Mouse (Mus musculus): ENCODE results near the gene Saa2. TPM values are rescaled to one million over a fixed set of nuclear protein-coding genes. Genes with fewer than 3 reads are reported as not detected.
A peak's percentile ranks its signal among the peaks of the same experiment; 100 is the strongest.

Saa2 gene
- total and polyA plus RNA-seq, 2 experiments: 13.3 to 25.5 TPM

- Histone ChIP-seq H3K4me3 (ENCODE audit: insufficient read depth, low read depth, low read length) (no peak overlapping the region), H3K36me3 (ENCODE audit: control insufficient read depth, insufficient read depth, low read length) (no peaks in the 10 kb centered on the region), H3K9ac (ENCODE audit: low read depth, low read length) (no peak overlapping the region), H3K79me2 (ENCODE audit: control insufficient read depth, insufficient read depth, low read length) (no peaks in the 10 kb centered on the region), H3K27me3 (ENCODE audit: control insufficient read depth, insufficient read depth, low read length) (no peaks in the 10 kb centered on the region), H3K4me1 (ENCODE audit: control insufficient read depth, insufficient read depth, low read length) (peaks cover 12% of the 10 kb centered on the region), H3K27ac (replicated peaks; ENCODE audit: insufficient read depth, low read depth, low read length) (no peak overlapping the region)
- no peak for TF ChIP-seq CTCF (IDR thresholded peaks at IDR 0.05; ENCODE audit: low read depth, low read length)
- TF ChIP-seq POLR2A (IDR thresholded peaks at IDR 0.05; ENCODE audit: extremely low read depth, insufficient read depth, low read length): no peak
- WGBS: 52% methylated on average over 7 of the region's 7 CpGs
- no peak for DNase-seq (ENCODE audit: extremely low read depth, low read depth, low spot score)
These were observed 32.9 kb upstream of the Saa2 start for GRCm38 (mm10) chr7:46718591-46719270.

- Histone ChIP-seq H3K4me3 (ENCODE audit: insufficient read depth, low read depth, low read length) (no peak overlapping the region), H3K27me3 (ENCODE audit: control insufficient read depth, insufficient read depth, low read length) (no peaks in the 10 kb centered on the region), H3K9ac (ENCODE audit: low read depth, low read length) (no peak overlapping the region), H3K36me3 (ENCODE audit: control insufficient read depth, insufficient read depth, low read length) (no peaks in the 10 kb centered on the region), H3K79me2 (ENCODE audit: control insufficient read depth, insufficient read depth, low read length) (no peaks in the 10 kb centered on the region), H3K27ac (replicated peaks; ENCODE audit: insufficient read depth, low read depth, low read length) (peak overlapping the region; percentile 30; the same call in 1 of the 2 replicates), H3K4me1 (ENCODE audit: control insufficient read depth, insufficient read depth, low read length) (peaks cover 17% of the 10 kb centered on the region)
- WGBS: 15% methylated on average over 7 of the region's 7 CpGs
- peak; percentile 100 for DNase-seq (ENCODE audit: extremely low read depth, low read depth, low spot score)
- TF ChIP-seq POLR2A (IDR thresholded peaks at IDR 0.05; ENCODE audit: extremely low read depth, insufficient read depth, low read length) (no peak), CTCF (IDR thresholded peaks at IDR 0.05; ENCODE audit: low read depth, low read length) (no peak)
These were observed 32.1 kb upstream of the Saa2 start for GRCm38 (mm10) chr7:46719526-46719925.

GRCm38 (mm10) chr7:46720460-46720859 lies 31.1 kb upstream of the Saa2 start:
- Histone ChIP-seq H3K9ac (ENCODE audit: low read depth, low read length) (no peak overlapping the region; the same call in 1 of the 2 replicates), H3K4me3 (ENCODE audit: insufficient read depth, low read depth, low read length) (no peak overlapping the region), H3K4me1 (ENCODE audit: control insufficient read depth, insufficient read depth, low read length) (peaks cover 17% of the 10 kb centered on the region), H3K27ac (replicated peaks; ENCODE audit: insufficient read depth, low read depth, low read length) (no peak overlapping the region), H3K27me3 (ENCODE audit: control insufficient read depth, insufficient read depth, low read length) (no peaks in the 10 kb centered on the region), H3K79me2 (ENCODE audit: control insufficient read depth, insufficient read depth, low read length) (no peaks in the 10 kb centered on the region), H3K36me3 (ENCODE audit: control insufficient read depth, insufficient read depth, low read length) (no peaks in the 10 kb centered on the region)
- TF ChIP-seq CTCF (IDR thresholded peaks at IDR 0.05; ENCODE audit: low read depth, low read length): no peak
- no peak for TF ChIP-seq POLR2A (IDR thresholded peaks at IDR 0.05; ENCODE audit: extremely low read depth, insufficient read depth, low read length)
- DNase-seq (ENCODE audit: extremely low read depth, low read depth, low spot score): no peak
- WGBS: 79% methylated on average over 9 of the region's 9 CpGs

GRCm38 (mm10) chr7:46723354-46723753 lies 28.2 kb upstream of the Saa2 start:
- WGBS: 91% methylated on average over 6 of the region's 6 CpGs
- DNase-seq (ENCODE audit: extremely low read depth, low read depth, low spot score): no peak
- no peaks in the 10 kb centered on the region for H3K79me2 ChIP-seq (ENCODE audit: control insufficient read depth, insufficient read depth, low read length)

GRCm38 (mm10) chr7:46723849-46724248 lies 27.7 kb upstream of the Saa2 start:
- Histone ChIP-seq H3K4me1 (ENCODE audit: control insufficient read depth, insufficient read depth, low read length) (peaks cover 15% of the 10 kb centered on the region), H3K27me3 (ENCODE audit: control insufficient read depth, insufficient read depth, low read length) (no peaks in the 10 kb centered on the region), H3K36me3 (ENCODE audit: control insufficient read depth, insufficient read depth, low read length) (peaks cover 4% of the 10 kb centered on the region), H3K79me2 (ENCODE audit: control insufficient read depth, insufficient read depth, low read length) (no peaks in the 10 kb centered on the region), H3K4me3 (ENCODE audit: insufficient read depth, low read depth, low read length) (no peak overlapping the region), H3K9ac (ENCODE audit: low read depth, low read length) (no peak overlapping the region), H3K27ac (replicated peaks; ENCODE audit: insufficient read depth, low read depth, low read length) (no peak overlapping the region)
- 41% methylated on average over 3 of the region's 3 CpGs for WGBS
- peak; percentile 44 for DNase-seq (ENCODE audit: extremely low read depth, low read depth, low spot score)
- TF ChIP-seq CTCF (IDR thresholded peaks at IDR 0.05; ENCODE audit: low read depth, low read length) (no peak), POLR2A (IDR thresholded peaks at IDR 0.05; ENCODE audit: extremely low read depth, insufficient read depth, low read length) (no peak)

More at GRCm38 (mm10) chr7:46723354-46723753, 28.2 kb upstream of the Saa2 start:
- Histone ChIP-seq H3K4me1 (ENCODE audit: control insufficient read depth, insufficient read depth, low read length) (peaks cover 17% of the 10 kb centered on the region), H3K9ac (ENCODE audit: low read depth, low read length) (no peak overlapping the region), H3K36me3 (ENCODE audit: control insufficient read depth, insufficient read depth, low read length) (peaks cover 3% of the 10 kb centered on the region; the same call in 1 of the 2 replicates), H3K27ac (replicated peaks; ENCODE audit: insufficient read depth, low read depth, low read length) (no peak overlapping the region), H3K4me3 (ENCODE audit: insufficient read depth, low read depth, low read length) (no peak overlapping the region), H3K27me3 (ENCODE audit: control insufficient read depth, insufficient read depth, low read length) (no peaks in the 10 kb centered on the region)
- TF ChIP-seq CTCF (IDR thresholded peaks at IDR 0.05; ENCODE audit: low read depth, low read length): no peak
- no peak for TF ChIP-seq POLR2A (IDR thresholded peaks at IDR 0.05; ENCODE audit: extremely low read depth, insufficient read depth, low read length)

- H3K79me2 ChIP-seq (ENCODE audit: control insufficient read depth, insufficient read depth, low read length): no peaks in the 10 kb centered on the region
- WGBS: 68% methylated on average over 5 of the region's 5 CpGs
- H3K4me3 ChIP-seq (ENCODE audit: insufficient read depth, low read depth, low read length): no peak overlapping the region
- peaks cover 10% of the 10 kb centered on the region for H3K4me1 ChIP-seq (ENCODE audit: control insufficient read depth, insufficient read depth, low read length)
- peaks cover 10% of the 10 kb centered on the region for H3K36me3 ChIP-seq (ENCODE audit: control insufficient read depth, insufficient read depth, low read length)
- TF ChIP-seq POLR2A (IDR thresholded peaks at IDR 0.05; ENCODE audit: extremely low read depth, insufficient read depth, low read length) (no peak), CTCF (IDR thresholded peaks at IDR 0.05; ENCODE audit: low read depth, low read length) (no peak)
- DNase-seq (ENCODE audit: extremely low read depth, low read depth, low spot score): no peak
- no peak overlapping the region for H3K9ac ChIP-seq (ENCODE audit: low read depth, low read length)
- H3K27ac ChIP-seq (replicated peaks; ENCODE audit: insufficient read depth, low read depth, low read length): no peak overlapping the region
- no peaks in the 10 kb centered on the region for H3K27me3 ChIP-seq (ENCODE audit: control insufficient read depth, insufficient read depth, low read length)
These were observed 27.2 kb upstream of the Saa2 start for GRCm38 (mm10) chr7:46724396-46724795.

Data from liver, adult 2 months (tissue).